Mouse (Mus musculus) hindlimb bud, embryonic 11.5 days (tissue): ENCODE results near the gene Foxb1.

Experiments used
- DNase-seq: peaks from one replicate; pipeline ENCODE4 v3.0.0-alpha.2; 2012; ENCODE audit warnings: low read depth, low spot score; ENCODE audit errors: extremely low spot score

Gene Foxb1

DNA sequence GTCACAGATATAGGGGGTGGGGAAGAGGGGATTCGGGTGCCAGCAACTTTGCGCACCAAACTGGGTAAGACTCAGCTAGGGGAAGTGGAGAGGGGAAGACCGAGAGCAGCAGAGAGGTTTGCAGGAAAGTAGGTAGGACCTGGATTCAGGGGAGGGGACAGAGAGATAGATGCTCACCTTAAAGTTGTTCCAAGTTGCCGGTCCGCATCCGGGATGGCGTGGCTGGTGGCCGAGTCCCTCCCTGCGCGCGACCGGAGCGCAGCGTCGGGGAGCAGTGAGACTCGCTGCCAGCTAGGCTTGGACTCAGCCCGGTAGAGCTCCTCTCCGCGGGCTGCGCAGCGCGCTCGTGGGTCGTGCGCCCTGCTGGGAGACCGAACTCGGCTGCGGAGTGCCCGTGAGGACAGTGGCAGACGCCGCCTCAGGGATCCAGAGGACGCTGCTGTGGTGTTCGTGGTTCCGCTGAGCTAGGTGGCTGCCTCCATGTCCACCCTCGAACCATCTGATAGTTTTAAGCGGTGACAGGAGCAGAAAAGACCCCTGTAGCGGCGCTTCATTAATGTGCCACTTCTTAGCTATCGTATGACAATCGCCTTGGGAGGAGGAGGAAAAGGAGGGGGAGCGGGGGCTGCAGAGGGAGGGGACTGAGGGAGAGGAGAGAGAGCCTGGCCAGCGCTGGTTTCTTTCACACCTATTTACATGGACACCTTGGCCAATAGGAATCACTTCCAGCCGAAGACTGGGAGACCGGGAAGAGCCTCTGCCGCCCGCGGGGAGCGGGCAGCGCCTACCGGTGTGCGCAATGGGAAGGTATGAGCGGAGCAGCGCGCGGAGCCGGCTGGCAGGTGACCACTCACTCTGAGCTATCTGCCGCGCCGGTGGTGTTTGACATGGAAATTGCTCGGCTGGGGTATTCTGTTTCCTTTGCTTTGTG is at the start of gene Foxb1:
Gene Foxb1 (minus strand): TSS at position 570 of the 931 bp plus-strand sequence.
- no peak for DNase-seq

- no peak for DNase-seq
Observed at GRCm38 (mm10) chr9:69790562-69790961, 29.8 kb upstream of the Foxb1 start.

- no peak for DNase-seq
Observed at GRCm38 (mm10) chr9:69779996-69780395, 19.3 kb upstream of the Foxb1 start.

GRCm38 (mm10) chr9:69769949-69770585 is 9.3 kb upstream of the Foxb1 start:
- DNase-seq = no peak

GRCm38 (mm10) chr9:69769091-69769948 is 8.6 kb upstream of the Foxb1 start:
- no peak for DNase-seq

DNA sequence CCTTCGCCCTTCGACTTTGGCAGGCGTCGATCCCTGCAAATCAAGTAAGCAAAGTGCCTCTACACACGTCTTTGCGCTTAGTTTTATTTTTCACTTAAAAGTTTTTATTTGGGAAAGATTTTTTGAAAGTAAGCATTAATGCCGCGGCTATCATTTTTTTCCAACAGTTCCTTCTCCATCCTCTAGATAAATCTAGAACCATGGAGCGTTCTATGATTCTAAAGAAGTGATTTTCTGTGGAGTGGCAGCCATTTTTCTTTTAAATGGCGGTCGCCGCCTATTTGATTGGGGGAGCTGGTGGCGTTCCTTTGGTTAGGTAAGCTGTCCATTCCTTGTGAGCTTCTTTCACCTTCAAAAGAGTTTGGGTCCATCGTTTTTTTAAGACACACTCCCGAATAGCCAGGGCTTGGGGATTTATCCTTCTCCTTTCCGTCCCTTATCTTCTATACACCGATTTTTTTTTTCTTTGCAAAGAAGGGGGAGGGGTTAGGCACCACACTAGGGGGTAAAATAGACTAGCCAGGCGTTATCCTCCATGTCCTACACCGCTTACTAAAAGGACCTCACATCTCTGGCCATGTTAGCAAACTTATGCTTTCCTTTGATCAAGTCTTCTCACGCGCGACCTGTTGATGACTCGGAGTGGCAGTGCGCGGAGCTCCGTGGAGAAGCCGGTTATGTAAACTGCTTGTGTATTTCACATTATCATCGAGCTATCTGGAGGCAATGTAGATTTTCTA is 7.6 kb upstream of the Foxb1 start:
- no peak for DNase-seq

DNA sequence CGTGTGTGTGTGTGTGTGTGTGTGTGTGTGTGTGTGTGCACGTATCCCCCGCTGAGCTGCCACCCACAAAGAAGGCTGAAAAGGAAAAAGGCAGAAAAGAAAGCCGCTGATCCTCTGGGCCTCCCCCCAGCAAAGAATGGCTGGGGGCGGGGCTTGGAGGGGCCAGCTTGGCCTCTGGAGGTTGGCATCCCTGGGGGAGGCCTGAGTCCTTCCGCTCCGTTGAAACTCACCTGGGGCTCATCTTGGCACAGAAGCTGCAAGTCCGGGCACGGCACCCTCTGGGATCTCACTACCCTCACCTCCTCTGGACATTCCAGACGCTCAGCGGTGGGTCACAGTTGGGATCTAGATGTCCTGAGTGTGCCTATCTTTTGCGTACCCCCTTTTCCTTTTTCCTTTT is 6.7 kb upstream of the Foxb1 start:
- no peak for DNase-seq

- no peak for DNase-seq
Observed at GRCm38 (mm10) chr9:69766936-69767335, 6.2 kb upstream of the Foxb1 start.

DNA sequence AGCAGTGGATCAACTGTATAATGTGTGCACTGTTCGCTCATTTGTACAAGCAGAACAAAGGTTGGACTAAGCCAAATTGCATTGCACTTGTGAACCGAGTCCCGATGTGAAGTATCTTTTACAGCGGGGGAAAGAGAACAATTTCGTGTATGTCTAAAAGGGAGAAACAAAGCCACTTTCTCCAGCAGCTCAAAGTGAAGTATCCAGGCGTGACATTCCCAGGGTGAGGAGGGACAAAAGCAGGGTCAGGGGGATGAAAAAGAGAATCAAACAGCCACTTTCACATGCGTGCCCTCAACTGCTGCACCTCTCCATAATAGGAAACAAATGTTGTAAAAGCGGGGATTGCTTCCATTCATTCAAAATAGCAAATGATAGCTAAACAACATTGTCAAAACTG is 5.6 kb upstream of the Foxb1 start:
- DNase-seq = no peak

- DNase-seq = no peak
Observed at GRCm38 (mm10) chr9:69765483-69766050, 4.8 kb upstream of the Foxb1 start.

DNA sequence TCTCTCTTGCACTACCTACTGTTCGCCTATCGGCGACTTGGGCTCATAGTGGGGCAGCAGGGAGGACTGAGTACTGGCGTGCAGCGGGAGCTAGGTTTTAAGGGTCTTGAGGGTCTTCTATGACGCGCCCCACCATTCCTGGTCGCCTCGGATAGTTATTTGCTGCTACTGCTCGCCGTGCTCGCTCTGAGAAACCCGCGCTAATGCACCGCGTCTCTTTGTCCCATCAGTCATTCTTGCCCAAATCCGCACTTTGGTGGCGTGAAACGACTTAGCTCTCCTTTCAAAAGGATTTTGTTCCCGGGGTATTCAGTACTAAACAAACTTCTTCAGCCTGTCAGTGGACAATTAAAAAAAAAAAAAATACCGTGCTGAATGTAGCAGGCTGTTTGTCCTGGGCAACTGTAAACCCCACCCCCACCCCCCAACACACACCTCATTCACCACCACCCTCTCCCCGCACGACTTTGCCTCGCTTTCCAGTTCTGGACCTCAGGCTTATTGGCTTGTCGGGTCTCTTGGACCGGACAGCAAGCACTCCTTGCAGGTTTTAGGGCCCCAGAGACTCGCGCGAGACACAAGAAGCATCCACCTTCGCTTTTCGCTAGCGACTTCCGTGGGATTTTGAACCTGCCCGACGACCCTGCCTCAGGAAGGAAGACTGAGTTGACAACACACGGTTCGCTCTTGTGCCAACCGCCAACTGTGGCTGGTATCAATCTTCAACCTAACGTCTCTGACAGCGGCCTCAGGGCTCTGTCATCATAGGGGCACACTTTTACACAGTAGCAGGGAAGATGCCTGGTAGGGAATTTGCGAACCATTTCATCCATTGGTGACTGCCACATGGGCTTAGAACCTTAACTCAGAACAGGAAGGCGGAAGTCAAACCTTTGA is 4.1 kb upstream of the Foxb1 start:
- DNase-seq = no peak

GRCm38 (mm10) chr9:69763681-69764585 is 3.2 kb upstream of the Foxb1 start:
- DNase-seq = no peak

DNA sequence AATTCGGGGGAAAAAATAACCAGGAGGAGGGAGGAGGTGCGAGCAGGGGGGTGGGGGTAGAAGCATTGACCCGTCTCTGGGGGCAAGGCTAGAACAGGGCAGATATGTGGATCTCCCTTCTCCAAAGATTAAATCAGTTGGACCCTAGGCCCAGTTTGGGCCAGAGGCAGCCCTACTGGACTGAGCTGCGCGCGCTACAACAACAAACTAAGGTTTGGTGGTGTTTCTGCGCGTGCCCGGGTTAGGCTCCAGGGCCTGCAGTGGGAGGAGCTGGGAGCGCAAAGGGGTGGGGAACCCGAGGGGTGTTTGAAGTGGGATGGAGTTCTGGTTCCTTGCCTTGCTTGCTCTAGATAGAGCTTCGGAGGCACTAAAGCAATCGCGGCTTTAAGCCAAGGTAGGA is 2.0 kb upstream of the Foxb1 start:
- DNase-seq = no peak

DNA sequence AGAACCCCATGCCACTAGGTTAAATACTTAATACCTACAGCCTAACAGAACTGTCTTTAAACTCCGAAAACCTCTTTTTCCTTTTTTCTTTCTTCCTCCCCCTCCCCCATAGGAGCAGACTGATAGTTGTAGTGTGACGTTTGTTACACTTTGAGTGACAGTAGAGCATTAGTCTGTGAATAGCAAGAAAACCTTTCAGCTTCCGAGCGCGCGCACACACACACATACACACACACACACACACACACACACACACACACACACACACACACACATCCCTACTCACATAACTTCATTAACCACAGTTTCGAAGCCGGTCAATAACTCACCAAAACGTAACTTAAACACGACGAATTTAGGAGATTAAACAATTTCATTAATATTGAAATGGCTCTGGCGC is 1.5 kb upstream of the Foxb1 start:
- no peak for DNase-seq

DNA sequence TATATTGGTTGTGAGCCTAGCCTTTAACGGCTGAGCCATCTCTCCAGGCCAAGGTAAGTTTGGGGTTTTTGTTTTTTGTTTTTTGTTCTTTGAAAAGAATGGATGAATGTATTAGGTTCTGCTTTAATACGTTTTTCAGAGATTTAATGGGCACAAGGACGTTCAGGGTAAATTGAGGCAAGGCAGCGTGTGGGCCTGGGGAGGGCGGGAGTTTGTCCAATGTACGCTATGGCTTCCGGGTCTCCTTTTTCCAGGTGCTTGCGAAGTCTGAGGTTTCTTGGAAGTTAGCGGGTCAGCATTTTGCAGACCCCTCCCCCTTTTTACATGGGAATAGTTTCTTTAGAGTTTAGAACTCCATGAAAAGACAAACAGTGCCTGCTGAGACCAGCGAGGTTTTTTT is 829 bp upstream of the Foxb1 start:
- DNase-seq = no peak

DNA sequence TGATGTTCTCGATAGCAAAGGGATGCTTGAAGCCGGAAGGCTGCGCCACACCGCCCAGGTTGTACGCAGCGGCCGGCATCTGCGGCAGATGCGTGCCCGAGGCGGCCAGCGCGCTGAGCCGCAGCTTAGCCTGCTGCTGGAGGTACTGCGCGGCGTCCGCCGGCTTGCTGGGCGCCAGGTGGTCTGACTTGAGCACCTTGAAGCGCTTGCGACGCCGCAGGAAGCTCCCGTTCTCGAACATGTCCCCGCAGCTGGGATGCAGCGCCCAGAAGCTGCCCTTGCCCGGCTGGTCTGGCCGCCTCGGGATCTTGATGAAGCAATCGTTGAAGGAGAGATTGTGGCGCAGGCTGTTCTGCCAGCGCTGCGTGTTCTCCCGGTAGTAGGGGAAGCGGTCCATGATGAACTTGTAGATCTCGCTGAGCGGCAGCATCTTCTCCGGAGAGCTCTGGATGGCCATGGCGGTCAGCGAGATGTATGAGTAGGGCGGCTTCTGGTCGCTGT is 969 bp downstream of the Foxb1 start:
- DNase-seq = no peak

DNA sequence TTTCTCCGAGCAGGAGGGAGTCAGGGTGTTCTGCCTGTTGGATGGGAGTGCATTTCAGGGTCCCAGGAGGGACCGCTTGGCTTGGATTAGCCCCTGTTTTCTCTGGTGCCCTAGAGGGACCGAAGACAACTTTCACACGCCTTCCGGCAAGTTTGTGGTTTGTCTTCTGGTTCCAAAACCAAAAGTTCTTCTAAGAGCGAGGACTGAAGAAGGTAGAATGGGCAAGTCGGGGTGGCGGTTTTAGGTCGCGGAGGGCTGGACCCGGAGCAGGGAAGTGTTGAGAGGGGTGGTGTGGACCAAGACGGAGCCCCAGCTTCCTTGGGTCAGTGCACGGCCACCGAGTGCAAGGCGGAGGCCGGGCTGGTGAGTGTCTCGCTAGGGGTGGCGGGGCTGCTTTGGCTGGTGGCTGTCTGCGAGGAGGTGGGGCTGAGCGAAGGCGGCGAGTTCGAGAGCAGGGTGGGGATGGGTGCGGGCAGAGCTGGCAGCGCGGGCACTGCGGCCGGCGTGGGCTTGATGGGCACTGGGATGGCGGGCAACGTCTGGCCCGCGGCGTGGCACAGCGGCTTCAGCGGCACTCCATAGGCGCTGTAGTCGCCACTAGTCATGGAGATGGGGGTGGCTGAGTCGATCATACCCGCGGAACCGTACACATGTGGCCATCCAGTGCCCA is 1.7 kb downstream of the Foxb1 start:
- DNase-seq = no peak

DNA sequence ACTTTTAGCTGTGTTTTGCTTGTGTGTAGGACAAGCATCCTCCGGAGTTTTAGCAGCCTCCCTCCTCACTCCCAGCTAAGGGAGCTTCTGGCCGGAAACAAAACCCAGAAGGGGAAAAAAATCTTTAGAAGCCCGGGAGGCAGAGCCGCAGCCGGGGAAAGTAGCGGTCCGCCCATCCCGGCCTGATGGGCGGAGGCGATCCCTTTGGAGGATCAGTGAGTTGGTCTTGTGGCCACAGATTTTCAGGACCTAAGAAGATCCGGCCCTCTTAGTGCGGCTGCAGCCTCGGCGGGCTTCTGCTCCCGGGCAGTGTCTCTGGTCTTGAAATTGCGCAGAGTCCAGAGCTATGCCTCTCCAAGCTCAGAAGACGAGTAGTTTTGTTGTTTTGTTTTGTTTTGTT is 2.2 kb downstream of the Foxb1 start:
- no peak for DNase-seq
